Mouse (Mus musculus): ENCODE data around the gene Sirt6.

GRCm38 (mm10) chr10:81646015-81646555, 18.5 kb upstream of the Sirt6 start:
- TF ChIP-seq CTCF (IDR thresholded peaks at IDR 0.05; ENCODE audit: borderline replicate concordance, control insufficient read depth, extremely low read depth, insufficient read depth, low read length, poor library complexity) (no peak), POLR2A (IDR thresholded peaks at IDR 0.05; ENCODE audit: control insufficient read depth, extremely low read depth, insufficient read depth, low read length, poor library complexity) (no peak)

All from thymus, adult 2 months (tissue).